Mouse (Mus musculus): ENCODE measurements around the gene Mrps23.

GRCm38 (mm10) chr11:88159389-88159788, 44.8 kb upstream of the Mrps23 start:
- TF ChIP-seq CTCF (IDR thresholded peaks at IDR 0.05; ENCODE audit: low read depth) = 0 out of 2 replicates have a peak, but pooled peaks have one; percentile 12
- no peak for TF ChIP-seq EP300 (optimal IDR thresholded peaks at IDR 0.05)

All from stomach, postnatal 0 days (tissue).